Mouse (Mus musculus): ENCODE data around the gene Pdf. TPM values are rescaled to one million over a fixed set of nuclear protein-coding genes. Genes with fewer than 3 reads are reported as not detected.
A peak's percentile ranks its signal among the peaks of the same experiment; 100 is the strongest.

Pdf gene
- total and polyA plus RNA-seq, 3 experiments: 36.0 to 43.6 TPM; not detected in 1

DNA sequence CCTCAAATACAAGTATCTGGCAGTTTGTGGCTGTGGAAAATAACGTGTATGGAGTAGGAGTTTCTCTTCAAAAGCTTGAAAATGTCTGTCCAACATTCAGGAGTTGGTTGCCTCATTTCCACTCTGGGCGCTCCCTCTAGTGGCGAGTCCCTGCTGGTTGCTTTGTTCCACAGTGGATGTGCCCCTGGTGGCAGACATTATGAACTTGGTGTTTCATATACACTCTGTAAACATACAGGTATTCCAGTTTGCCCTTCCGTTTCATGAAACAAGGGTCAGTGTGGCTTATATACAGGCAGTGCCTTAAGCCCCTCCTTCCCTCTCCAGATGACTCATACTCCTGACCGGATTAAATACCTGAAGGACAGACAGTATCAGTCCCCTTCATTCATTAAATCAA, 45.9 kb downstream of the Pdf start:
- Histone ChIP-seq H3K9me3 (replicated peaks; ENCODE audit: insufficient read depth, low read length) (no peaks in the 10 kb centered on the region), H3K4me1 (ENCODE audit: control insufficient read depth in 1 of 2, insufficient read depth in 2 of 2, low read length in 2 of 2) (no peaks in the 10 kb centered on the region), H3K27ac (ENCODE audit: control insufficient read depth, low read depth, low read length) (no peak overlapping the region), H3K27me3 (ENCODE audit: control insufficient read depth in 1 of 2, insufficient read depth in 2 of 2, low read length in 2 of 2) (no peaks in the 10 kb centered on the region), H3K36me3 (ENCODE audit: control insufficient read depth in 1 of 2, insufficient read depth in 2 of 2, low read length in 2 of 2) (no peaks in the 10 kb centered on the region), H3K4me3 (ENCODE audit: control insufficient read depth in 1 of 2, insufficient read depth in 1 of 2, low read depth in 2 of 2, low read length in 2 of 2) (no peak overlapping the region), H3K79me2 (ENCODE audit: control insufficient read depth, insufficient read depth, low read length, poor library complexity) (no peaks in the 10 kb centered on the region), H3K9ac (ENCODE audit: control insufficient read depth, low read depth, low read length, poor library complexity, severe bottlenecking) (no peak overlapping the region)
- peak; percentile 87 for DNase-seq (ENCODE audit: low read depth, low spot score)
- 0 out of 2 replicates have a peak, but pooled peaks have one; percentile 27 for TF ChIP-seq MXI1 (IDR thresholded peaks at IDR 0.05; ENCODE audit: low read depth, low read length)
- no peak for TF ChIP-seq MAFK (IDR thresholded peaks at IDR 0.05; ENCODE audit: borderline replicate concordance, low read depth, low read length)
- 0 out of 2 replicates have a peak, but pooled peaks have one; percentile 22 for TF ChIP-seq JUND (IDR thresholded peaks at IDR 0.05; ENCODE audit: low read depth, low read length)
- TF ChIP-seq SIN3A (IDR thresholded peaks at IDR 0.05; ENCODE audit: low read length): peak; percentile 35; the same call in 1 of the 2 replicates
- 0 out of 2 replicates have a peak, but pooled peaks have one; percentile 26 for TF ChIP-seq MYC (IDR thresholded peaks at IDR 0.05; ENCODE audit: low read depth, low read length)
- peak in 2 of 3 experiments; percentile 94 to 95 for TF ChIP-seq CTCF (IDR thresholded peaks at IDR 0.05 in 2 of 3, conservative IDR thresholded peaks at IDR 0.05 in 1 of 3; ENCODE audit: control insufficient read depth in 1 of 3, insufficient read depth in 1 of 3, low read depth in 2 of 3, low read length in 3 of 3, poor library complexity in 1 of 3, severe bottlenecking in 1 of 3)
- peak; percentile 91 for TF ChIP-seq SMC3 (IDR thresholded peaks at IDR 0.05; ENCODE audit: low read depth, low read length)
- no peak for TF ChIP-seq ETS1 (IDR thresholded peaks at IDR 0.05; ENCODE audit: low read depth, low read length)
- no peak for TF ChIP-seq MEF2A (IDR thresholded peaks at IDR 0.05; ENCODE audit: extremely low read depth, insufficient replicate concordance, low read depth, low read length, poor library complexity, severe bottlenecking)
- no peak for TF ChIP-seq TBP (IDR thresholded peaks at IDR 0.05; ENCODE audit: low read depth, low read length)
- peak; percentile 76 for TF ChIP-seq ZC3H11A (IDR thresholded peaks at IDR 0.05; ENCODE audit: low read depth, low read length)
- TF ChIP-seq RAD21 (IDR thresholded peaks at IDR 0.05; ENCODE audit: low read depth, low read length): peak; percentile 93
- TF ChIP-seq ZNF384 (IDR thresholded peaks at IDR 0.05; ENCODE audit: low read depth, low read length): 0 out of 2 replicates have a peak, but pooled peaks have one; percentile 18
- no peak for TF ChIP-seq ELF1 (IDR thresholded peaks at IDR 0.05; ENCODE audit: low read depth, low read length)

DNA sequence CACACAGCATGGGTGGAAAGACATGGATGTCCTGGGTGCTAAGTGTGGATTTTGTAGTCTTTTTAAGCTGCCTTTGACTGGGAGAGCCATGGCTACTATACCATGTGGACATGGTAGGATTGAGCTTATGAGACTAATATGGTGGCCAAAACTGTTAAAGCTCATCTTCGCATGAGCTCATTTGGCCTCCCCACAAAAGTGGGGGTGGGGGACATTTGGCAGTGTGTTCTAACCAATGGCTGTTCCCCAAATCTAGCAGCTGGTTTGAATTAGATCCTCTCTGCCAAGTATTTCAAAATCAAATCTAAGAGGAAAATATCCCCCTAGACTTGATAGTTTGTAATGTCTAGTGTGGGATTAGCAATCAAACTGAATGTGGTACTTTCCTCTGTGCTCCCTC, 49.3 kb downstream of the Pdf start:
- DNase-seq (ENCODE audit: low read depth, low spot score): no peak
- TF ChIP-seq MAZ (IDR thresholded peaks at IDR 0.05; ENCODE audit: low read depth, low read length) (no peak), E2F4 (IDR thresholded peaks at IDR 0.05; ENCODE audit: borderline replicate concordance, low read depth, low read length) (no peak), USF1 (IDR thresholded peaks at IDR 0.05; ENCODE audit: low read depth, low read length) (no peak), EP300 (IDR thresholded peaks at IDR 0.05; ENCODE audit: low read depth in 1 of 2, low read length in 2 of 2) (no peak), HCFC1 (IDR thresholded peaks at IDR 0.05; ENCODE audit: low read depth, low read length) (no peak), POLR2AphosphoS5 (IDR thresholded peaks at IDR 0.05; ENCODE audit: borderline replicate concordance, low read depth, low read length) (no peak), TCF12 (IDR thresholded peaks at IDR 0.05; ENCODE audit: low read depth, low read length) (no peak), UBTF (IDR thresholded peaks at IDR 0.05; ENCODE audit: borderline replicate concordance, insufficient read depth, low read depth, low read length) (no peak), CTCF (IDR thresholded peaks at IDR 0.05 in 2 of 3, conservative IDR thresholded peaks at IDR 0.05 in 1 of 3; ENCODE audit: control insufficient read depth in 1 of 3, insufficient read depth in 1 of 3, low read depth in 2 of 3, low read length in 3 of 3, poor library complexity in 1 of 3, severe bottlenecking in 1 of 3) (no peak), GABPA (IDR thresholded peaks at IDR 0.05; ENCODE audit: low read depth, low read length) (no peak), RCOR1 (IDR thresholded peaks at IDR 0.05; ENCODE audit: low read depth, low read length) (no peak), MAFK (IDR thresholded peaks at IDR 0.05; ENCODE audit: borderline replicate concordance, low read depth, low read length) (no peak)
- Histone ChIP-seq H3K79me2 (ENCODE audit: control insufficient read depth, insufficient read depth, low read length, poor library complexity) (no peaks in the 10 kb centered on the region), H3K4me1 (ENCODE audit: control insufficient read depth in 1 of 2, insufficient read depth in 2 of 2, low read length in 2 of 2) (no peaks in the 10 kb centered on the region), H3K27me3 (ENCODE audit: control insufficient read depth in 1 of 2, insufficient read depth in 2 of 2, low read length in 2 of 2) (no peaks in the 10 kb centered on the region), H3K36me3 (ENCODE audit: control insufficient read depth in 1 of 2, insufficient read depth in 2 of 2, low read length in 2 of 2) (no peaks in the 10 kb centered on the region), H3K4me3 (ENCODE audit: control insufficient read depth in 1 of 2, insufficient read depth in 1 of 2, low read depth in 2 of 2, low read length in 2 of 2) (no peak overlapping the region), H3K27ac (ENCODE audit: control insufficient read depth, low read depth, low read length) (no peak overlapping the region), H3K9ac (ENCODE audit: control insufficient read depth, low read depth, low read length, poor library complexity, severe bottlenecking) (no peak overlapping the region), H3K9me3 (replicated peaks; ENCODE audit: insufficient read depth, low read length) (no peaks in the 10 kb centered on the region)

Data from MEL (cell line).